Mouse (Mus musculus) CH12.LX (cell line): ENCODE measurements around the gene Pmpca.

Experiments used
- CHD1 ChIP-seq: IDR thresholded peaks from 2 replicates; pipeline ENCODE4 v1.6.1; 2012; ENCODE audit warnings: low read depth, low read length, improper control_type of control experiment, inconsistent platforms
- CHD2 ChIP-seq: IDR thresholded peaks from 2 replicates; pipeline ENCODE4 v1.6.1; 2011; ENCODE audit warnings: low read length, improper control_type of control experiment
- CTCF ChIP-seq, 2 experiments: IDR thresholded peaks in 1 of 2; conservative IDR thresholded peaks in 1 of 2; 2 replicates each; pipeline ENCODE4 v1.5.1; 2011 to 2012; ENCODE audit warnings: low read depth in 2 of 2, low read length in 2 of 2, improper control_type of control experiment in 1 of 2, inconsistent platforms in 1 of 2, mild to moderate bottlenecking in 1 of 2, moderate library complexity in 1 of 2
- E2F4 ChIP-seq: IDR thresholded peaks from 2 replicates; pipeline ENCODE4 v1.6.1; 2011; ENCODE audit warnings: low read depth, low read length, improper control_type of control experiment; ENCODE audit not compliant: insufficient replicate concordance
- EP300 ChIP-seq: IDR thresholded peaks from 2 replicates; pipeline ENCODE4 v1.6.1; 2011; ENCODE audit warnings: low read length, improper control_type of control experiment
- KAT2A ChIP-seq: IDR thresholded peaks from 2 replicates; pipeline ENCODE4 v1.6.1; 2012; ENCODE audit warnings: low read length, improper control_type of control experiment, inconsistent platforms; ENCODE audit not compliant: insufficient replicate concordance
- MAFK ChIP-seq: IDR thresholded peaks from 2 replicates; pipeline ENCODE4 v1.6.1; 2011; ENCODE audit warnings: low read length, improper control_type of control experiment; ENCODE audit not compliant: insufficient replicate concordance
- MAZ ChIP-seq: IDR thresholded peaks from 2 replicates; pipeline ENCODE4 v1.6.1; 2012; ENCODE audit warnings: low read depth, mild to moderate bottlenecking, inconsistent platforms, low read length, improper control_type of control experiment, moderate library complexity
- MYC ChIP-seq: IDR thresholded peaks from 2 replicates; pipeline ENCODE4 v1.6.1; 2011; ENCODE audit warnings: low read depth, mild to moderate bottlenecking, improper control_type of control experiment, low read length
- POLR2A ChIP-seq: IDR thresholded peaks from 2 replicates; pipeline ENCODE4 v1.6.1; 2011; ENCODE audit warnings: low read depth, mild to moderate bottlenecking, improper control_type of control experiment, low read length
- RCOR1 ChIP-seq: conservative IDR thresholded peaks from 2 replicates; pipeline ENCODE4 v1.6.1; 2012; ENCODE audit warnings: low read depth, mild to moderate bottlenecking, inconsistent platforms, low read length, improper control_type of control experiment
- SIN3A ChIP-seq: IDR thresholded peaks from 2 replicates; pipeline ENCODE4 v1.6.1; 2012; ENCODE audit warnings: low read length, improper control_type of control experiment, inconsistent platforms
- TBP ChIP-seq: conservative IDR thresholded peaks from 2 replicates; pipeline ENCODE4 v1.6.1; 2011; ENCODE audit warnings: low read depth, low read length, improper control_type of control experiment
- TCF12 ChIP-seq: IDR thresholded peaks from 2 replicates; pipeline ENCODE4 v1.6.1; 2014; ENCODE audit warnings: low read depth, mild to moderate bottlenecking, inconsistent platforms, low read length, improper control_type of control experiment

- TF ChIP-seq CHD1 (no peak), EP300 (no peak), CTCF (conservative IDR thresholded peaks at IDR 0.05 in 1 of 2, IDR thresholded peaks at IDR 0.05 in 1 of 2; ENCODE audit: low read depth in 2 of 2, low read length in 2 of 2) (no peak), MYC (no peak), MAFK (no peak), KAT2A (no peak), RCOR1 (no peak), E2F4 (no peak), POLR2A (no peak), CHD2 (no peak), TCF12 (no peak), TBP (no peak), SIN3A (no peak), MAZ (no peak)
Observed at GRCm38 (mm10) chr2:26399647-26400046, 10.5 kb downstream of the Pmpca start.
